Mouse (Mus musculus) c-Kit-positive CD71-negative TER-119-negative erythroid progenitor cells, embryonic 14.5 days (primary cell): ENCODE data around the gene Carm1.
"Not testable (repeated sequence)": the region's sequence is repeated elsewhere in the genome, so short reads cannot be mapped to it uniquely, and the experiment has no call there.

Experiments
- DNase-seq: peaks from one replicate; pipeline ENCODE4 v3.0.0-alpha.2; 2013; ENCODE audit warnings: low read depth

Carm1 gene

GRCm38 (mm10) chr9:21576286-21576685, 29.6 kb downstream of the Carm1 start:
- DNase-seq: no peak

GRCm38 (mm10) chr9:21578226-21578625, 31.5 kb downstream of the Carm1 start:
- no peak for DNase-seq

GRCm38 (mm10) chr9:21585401-21585800, 38.7 kb downstream of the Carm1 start:
- DNase-seq: no peak

GRCm38 (mm10) chr9:21587678-21588349, 41.1 kb downstream of the Carm1 start:
- no peak for DNase-seq

GRCm38 (mm10) chr9:21588350-21588749, 41.7 kb downstream of the Carm1 start:
- no peak for DNase-seq

- DNase-seq: no peak
These were observed 42.8 kb downstream of the Carm1 start for GRCm38 (mm10) chr9:21589538-21589937.

DNA sequence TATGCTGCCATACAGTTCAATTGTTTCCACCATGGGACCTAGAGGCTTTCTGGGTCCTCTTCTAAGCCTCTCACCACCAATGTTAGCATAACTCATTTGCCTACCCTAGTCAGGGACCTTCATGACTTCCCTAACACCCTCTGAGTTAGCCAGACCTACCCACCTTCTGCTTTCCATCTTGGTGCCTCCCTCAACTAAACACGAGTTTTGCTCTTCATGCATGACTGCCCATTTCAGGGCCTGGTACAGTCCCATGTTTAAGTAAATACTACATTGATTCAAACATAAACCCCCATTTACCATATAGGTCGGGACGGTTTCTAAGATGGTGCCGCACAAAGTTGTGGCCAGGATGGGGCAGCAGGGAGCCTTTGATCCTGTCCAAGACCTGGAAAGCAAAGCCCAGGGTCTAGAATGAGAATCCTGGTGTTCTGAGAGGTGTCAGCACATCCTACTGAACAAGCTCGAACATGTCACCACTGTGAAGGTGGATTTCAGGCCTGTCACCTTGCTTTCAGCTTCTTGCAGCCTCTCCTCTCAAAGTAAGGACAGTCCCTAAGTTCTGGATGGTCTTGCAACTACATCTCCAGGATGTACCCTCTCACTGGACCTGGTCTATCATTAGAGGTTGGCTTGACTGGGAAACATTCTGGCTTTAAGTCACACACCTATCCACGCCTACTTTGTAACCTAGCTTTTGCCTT, 44.6 kb downstream of the Carm1 start:
- DNase-seq: no peak

DNA sequence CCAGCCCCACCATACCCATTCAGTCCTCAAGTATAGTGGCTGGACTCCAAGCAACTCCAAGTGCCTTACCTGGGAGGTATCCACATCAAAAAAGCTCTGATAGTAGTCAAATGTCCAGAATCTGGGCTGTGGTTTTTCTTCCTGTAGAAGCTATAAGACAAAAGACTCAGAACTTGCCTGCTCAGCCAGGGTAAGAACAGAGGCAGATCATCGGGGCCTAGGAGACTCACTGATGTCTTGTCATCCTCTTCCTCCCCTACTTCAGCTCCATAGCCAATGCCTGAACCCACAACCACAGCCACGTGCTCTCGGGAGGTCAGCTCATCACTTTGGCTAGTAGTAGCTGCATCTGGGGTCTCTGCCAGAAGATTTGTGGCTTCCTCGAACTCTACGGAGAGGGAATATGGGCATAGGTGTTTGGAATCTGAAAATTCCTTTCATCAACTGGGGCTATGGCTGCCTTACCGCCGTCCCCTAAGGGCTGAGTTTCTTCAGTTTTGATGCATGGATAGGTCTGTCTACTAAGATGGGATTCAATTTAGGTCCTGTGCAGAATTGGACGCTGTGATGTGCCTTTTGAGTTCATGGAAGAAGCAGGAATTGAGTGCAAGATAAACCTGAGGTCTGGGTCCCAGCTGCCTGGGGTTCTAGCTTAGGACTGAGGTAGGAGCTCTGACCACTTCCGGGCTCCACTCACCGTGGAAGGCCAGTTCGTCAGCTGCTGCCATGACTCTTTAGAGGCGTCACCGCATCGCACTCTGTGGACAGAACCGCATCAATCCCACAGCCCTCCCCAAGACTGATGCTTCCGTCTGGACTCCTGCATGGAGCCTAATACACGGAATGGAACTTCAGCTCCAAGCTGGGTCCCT, 45.4 kb downstream of the Carm1 start:
- no peak for DNase-seq

- peak; percentile 99 for DNase-seq
These were observed 46.0 kb downstream of the Carm1 start, which contains the start of the genes Timm29 and Yipf2 for GRCm38 (mm10) chr9:21592703-21593121. Gene Timm29 (plus strand): TSS chr9:21592722. Gene Yipf2 (minus strand): TSS chr9:21592828.

DNA sequence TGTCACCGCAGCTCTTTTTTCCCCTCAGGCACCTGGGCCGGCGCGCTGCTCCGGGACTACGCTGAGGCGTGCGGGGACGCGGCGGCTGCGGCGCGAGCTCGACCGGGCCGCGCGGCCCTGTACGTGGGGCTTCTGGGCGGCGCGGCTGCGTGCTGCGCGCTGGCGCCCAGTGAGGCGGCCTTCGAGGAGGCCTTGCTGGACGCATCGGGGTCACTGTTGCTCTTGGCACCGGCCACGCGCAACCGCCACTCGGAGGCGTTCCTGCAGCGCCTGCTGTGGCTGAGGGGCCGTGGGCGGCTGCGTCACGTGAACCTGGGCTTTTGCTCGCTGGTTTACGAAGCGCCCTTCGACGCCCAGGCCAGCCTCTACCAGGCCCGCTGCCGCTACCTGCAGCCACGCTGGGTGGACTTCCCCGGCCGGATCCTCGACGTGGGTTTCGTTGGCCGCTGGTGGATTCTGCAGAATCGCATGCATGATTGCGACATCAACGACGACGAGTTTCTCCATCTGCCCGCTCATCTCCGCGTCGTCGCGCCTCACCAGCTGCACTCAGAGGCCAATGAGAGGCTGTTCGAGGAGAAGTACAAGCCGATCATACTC, 46.5 kb downstream of the Carm1 start:
- peak; percentile 25 for DNase-seq

GRCm38 (mm10) chr9:21594350-21594749, 47.7 kb downstream of the Carm1 start:
- DNase-seq: not testable (repeated sequence)

DNA sequence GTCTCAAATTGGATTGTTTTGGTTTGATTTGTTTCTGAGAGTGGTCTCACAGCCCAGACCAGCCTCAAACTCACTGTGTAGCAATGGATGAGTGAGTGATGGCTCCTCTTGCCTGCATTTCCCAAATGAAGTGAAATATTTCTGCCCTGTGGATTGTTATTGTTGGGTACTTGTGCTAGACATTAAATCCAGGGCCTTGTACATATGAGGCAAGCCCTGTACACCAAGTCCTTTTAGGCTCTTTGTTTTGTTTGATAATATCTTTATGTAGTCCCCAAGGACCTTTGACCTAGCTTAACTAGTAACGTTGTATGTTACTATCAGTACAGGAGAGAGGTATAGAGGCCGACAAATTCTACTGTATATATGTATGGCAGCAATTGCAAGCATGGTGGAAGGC, 48.1 kb downstream of the Carm1 start:
- DNase-seq: no peak

DNA sequence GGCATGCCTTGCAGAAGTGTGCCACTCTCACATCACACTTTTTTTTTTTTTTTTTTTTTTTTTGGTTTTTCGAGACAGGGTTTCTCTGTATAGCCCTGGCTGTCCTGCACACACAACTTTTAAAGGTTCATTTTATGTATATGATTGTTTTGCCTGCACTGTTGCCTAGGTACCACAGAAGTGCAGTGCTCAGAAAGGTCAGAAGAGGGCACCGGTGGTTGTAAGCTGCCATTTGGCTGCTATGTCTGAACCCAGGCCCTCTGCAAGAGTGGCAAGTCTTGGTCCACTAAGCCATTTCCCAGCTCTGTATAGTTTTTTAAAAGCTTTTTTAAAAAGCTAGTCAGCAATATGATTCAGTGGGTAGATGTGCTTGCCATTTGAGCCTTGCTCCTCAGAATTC, 51.5 kb downstream of the Carm1 start:
- peak; percentile 36 for DNase-seq

GRCm38 (mm10) chr9:21600186-21600585, 53.5 kb downstream of the Carm1 start:
- no peak for DNase-seq

DNA sequence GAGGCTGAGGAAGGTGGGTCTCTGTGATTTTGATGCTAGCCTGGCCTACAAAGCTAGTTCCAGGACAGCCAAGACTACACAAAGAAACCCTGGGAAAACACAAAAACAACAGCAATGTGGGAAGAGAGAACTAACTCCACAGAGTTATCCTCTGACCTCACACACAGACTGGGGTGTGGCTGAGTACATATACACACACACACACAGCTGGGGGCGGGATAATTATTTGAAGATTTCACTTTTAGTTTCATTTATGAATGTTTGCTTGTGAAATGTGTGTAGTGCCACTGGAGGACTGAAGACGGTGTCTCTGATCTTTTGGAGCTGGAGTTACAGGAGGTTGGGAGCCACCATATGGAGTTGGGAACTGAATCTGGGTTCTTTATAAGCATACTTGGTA, 54.4 kb downstream of the Carm1 start:
- no peak for DNase-seq

- peak; percentile 75 for DNase-seq
These were observed 55.2 kb downstream of the Carm1 start for GRCm38 (mm10) chr9:21601722-21602399.

DNA sequence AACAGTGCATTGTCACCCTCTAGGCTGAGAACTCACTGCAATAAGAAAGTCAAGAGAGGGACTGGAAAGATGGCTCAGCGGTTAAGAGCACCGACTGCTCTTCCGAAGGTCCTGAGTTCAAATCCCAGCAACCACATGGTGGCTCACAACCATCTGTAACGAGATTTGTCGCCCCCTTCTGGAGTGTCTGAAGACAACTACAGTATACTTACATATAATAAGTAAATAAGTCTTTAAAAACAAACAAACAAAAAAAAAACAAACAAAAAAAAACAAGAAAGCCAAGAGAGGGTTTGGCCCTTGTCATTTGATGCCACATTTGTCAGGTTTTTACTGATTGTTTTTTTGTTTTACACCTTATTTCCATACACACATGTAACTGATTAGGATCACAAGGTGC, 57.4 kb downstream of the Carm1 start:
- no peak for DNase-seq

- DNase-seq: no peak
These were observed 59.2 kb downstream of the Carm1 start for GRCm38 (mm10) chr9:21605865-21606264.

GRCm38 (mm10) chr9:21606648-21607047, 60.0 kb downstream of the Carm1 start:
- DNase-seq: no peak

- no peak for DNase-seq
These were observed 63.2 kb downstream of the Carm1 start for GRCm38 (mm10) chr9:21609861-21610260.

- no peak for DNase-seq
These were observed 68.3 kb downstream of the Carm1 start for GRCm38 (mm10) chr9:21614864-21615616.
